Mouse (Mus musculus) testis, postnatal 10 days (tissue): ENCODE measurements around the gene Thy1.

Experiments used
- DNase-seq: peaks from one replicate; pipeline ENCODE4 v3.0.0; 2021; ENCODE audit warnings: low spot score

Gene Thy1

DNA sequence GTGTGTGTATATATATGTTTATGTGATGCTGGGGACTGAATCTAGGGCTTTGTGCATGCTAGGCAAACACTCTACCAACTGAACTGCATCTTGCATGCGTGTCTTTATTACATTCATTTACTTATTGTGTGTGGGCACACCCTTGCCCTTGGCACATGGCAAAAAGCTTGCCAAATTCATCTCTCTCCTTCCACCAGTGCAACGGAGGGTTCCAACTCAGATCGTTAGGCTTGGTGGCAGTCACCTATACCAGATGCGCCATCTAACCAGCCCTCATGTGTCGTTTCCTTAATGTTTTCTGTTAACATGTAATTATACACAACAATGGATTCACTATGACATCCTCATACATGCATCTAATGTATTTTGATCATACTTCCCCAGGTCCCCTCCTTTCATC is 39.1 kb downstream of the Thy1 start:
- no peak for DNase-seq

GRCm38 (mm10) chr9:44083392-44084121 is 40.4 kb downstream of the Thy1 start:
- peak; percentile 44 for DNase-seq

- DNase-seq, result no peak
These were observed 41.1 kb downstream of the Thy1 start for GRCm38 (mm10) chr9:44084236-44084635.

DNA sequence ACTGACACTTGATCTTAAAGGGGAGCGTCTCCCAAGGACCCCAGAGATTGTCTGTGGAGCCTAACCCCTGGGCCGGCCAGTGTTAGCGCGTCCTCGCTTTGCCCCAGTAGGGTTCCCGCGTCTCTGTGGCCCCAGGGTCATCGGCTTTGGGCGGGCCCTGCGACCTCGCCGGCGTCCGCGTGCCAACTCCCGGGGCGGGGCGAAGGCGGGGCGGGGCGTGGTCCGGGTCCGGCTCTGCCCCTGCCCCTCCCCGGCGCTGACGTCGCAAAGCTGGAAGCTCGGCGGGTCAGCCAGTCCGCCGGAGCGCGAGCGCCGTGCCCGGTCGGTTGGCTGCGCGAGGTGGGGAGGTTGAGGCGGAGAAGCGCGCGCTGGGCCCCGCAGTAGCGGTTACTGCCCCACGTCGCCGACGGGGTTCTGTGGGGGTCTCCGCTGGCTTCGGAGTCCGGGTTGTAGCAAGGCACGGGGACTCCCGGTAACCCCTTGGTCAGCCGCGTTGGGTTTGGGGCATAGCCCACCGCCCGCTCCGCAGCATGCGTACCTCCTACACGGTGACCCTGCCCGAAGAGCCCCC is 41.6 kb downstream of the Thy1 start:
- peak; percentile 98 for DNase-seq

DNA sequence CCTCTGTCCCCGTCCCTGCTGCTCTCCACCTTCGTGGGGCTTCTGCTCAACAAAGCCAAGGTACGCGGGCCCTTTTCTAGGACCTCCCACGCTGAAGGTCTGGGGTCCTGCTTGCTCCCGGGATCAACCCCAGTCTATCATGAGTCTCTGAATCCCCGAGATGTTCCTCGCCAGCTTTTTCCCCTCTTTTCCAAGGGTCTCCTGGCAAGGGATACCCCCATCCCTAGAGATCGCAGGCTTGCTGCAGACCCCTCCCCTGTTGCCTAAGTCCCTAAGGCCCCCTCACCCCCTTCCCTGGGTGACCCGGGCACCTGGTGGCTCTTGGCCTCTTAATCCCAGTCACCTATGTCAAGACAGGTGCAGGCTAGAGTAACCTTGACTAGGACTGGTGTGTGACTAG is 42.1 kb downstream of the Thy1 start:
- peak; percentile 39 for DNase-seq

DNA sequence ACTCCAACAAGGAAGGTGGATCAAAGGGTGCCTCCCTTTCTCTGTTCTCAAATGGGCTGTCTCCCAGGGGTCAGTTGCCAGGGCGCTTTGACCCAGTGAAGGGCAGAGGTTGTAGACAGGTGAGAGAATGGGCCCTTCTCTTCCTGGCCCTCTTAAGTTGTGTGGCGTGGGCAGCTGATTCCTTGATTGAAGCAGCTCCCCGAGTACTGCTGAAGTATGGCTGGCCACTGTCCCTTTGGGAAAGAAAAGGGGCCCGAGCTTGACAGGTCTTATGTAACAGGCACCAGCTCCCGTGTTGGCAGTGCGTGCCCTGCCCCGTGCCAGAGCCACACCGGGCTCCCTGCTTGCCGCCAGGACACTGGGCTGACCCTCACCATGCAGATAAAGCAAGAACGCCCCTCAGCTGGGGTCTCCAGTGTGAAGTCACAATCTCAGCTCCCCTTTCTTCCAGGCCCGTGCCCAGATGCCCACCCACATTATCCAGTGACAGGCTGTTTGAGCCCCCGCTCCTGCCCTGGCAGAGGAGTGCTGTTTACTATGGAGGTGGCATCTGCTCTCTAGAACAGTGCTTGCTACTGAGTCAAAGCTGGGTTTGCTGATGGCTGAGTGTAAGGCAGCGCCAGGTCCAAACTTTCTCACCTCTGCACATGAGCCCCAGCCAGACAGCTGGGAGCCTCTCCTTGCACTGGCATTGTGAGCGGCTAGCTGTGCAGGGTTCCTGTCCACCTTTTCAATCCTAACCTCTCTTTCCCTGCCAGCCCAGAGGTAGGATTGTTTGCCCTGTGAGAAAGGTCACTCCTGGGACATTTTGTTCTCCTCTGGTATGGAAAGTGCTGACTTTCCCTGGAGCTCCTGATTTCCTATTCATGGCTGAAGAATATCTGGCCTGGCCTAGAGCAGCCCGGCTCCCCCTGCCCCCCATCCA is 42.8 kb downstream of the Thy1 start:
- DNase-seq, result peak; percentile 39

DNA sequence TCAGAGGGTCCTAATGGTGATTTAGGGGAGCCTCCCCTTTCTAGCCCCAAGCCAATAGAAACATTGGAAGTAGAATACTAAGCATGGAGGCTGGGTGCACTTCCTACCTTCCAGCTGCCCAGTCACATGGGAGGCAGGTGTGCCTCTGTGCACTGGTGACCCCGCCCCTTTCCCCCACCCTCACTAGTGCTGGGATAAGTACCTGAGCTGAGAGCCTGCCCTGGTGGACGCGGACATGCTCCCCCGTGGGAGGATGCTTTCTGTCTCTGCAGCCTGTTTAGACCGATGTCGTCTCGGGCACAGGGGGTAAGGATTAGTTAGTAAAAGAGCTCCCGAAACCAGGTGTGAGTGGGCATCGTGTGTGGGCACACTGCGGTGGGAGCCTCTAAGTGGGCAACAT is 43.8 kb downstream of the Thy1 start:
- no peak for DNase-seq

DNA sequence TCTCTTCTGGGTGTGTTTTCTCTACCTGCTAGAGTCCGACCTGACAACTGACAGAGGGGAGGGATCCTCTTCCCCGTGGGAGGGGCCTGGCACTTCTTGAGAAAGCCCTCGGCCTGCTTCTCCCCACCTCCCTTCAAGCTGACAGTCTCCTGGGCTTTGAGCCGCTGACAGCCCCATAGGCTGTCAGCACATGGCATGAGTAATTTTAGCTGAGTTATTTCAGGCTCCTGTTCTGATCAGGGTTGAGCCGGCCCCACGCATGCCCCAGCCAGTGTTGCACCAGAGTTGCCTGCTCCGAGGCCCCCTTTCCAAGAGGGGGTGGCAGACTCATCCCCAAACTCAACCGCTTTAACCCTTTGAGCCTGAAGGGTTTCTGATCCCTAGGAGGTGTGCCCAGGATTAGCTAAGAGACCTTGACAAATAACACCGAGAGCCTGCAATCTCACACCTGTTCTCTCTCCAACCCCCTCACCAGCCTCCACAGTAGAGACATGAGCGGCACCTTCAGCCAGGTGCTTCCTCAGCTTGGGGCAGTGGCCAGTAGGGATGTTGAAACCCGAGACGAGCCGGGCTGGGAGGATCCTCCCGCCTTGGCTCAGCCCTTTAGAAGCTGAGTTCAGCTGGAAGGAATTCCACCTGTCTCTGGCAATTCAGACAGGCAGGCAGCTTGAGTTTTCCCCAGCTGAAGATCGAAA is 44.7 kb downstream of the Thy1 start:
- DNase-seq, result no peak

DNA sequence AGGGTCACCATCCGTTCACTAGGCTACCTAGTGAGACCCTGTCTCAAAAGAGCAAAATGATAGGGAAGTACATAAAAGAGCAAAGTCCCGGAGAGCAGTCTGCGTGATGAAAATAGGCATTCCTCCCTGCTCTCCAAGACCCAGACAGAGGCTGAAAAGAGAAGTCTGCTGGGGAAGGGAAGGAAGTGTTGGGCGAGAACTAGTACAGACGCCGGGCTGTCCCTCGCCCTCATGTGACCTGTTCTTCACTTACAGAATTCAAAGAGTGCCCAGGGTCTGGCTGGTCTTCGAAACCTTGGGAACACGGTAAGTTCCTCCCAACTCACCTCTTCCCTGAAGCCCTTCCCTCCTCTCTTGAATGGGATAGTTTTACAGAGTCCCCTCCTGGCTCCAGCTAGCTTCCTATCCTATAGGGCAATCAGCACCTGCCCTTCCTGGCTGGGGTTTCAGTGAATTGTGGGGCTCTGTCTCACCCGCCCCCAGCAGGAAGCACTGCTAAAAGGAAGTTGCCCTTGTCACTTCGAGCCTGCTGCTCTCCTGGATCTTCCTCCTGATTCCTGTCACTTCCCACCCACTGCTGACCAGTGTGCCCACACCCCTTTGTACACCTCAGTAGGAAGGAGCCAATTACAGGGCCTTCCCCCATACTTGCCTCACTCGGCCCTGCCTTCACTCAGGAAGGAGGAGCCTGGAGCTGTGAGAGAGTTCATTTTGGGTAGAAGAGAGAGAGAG is 45.9 kb downstream of the Thy1 start:
- no peak for DNase-seq

GRCm38 (mm10) chr9:44093612-44094503 is 50.7 kb downstream of the Thy1 start:
- DNase-seq, result peak; percentile 87

DNA sequence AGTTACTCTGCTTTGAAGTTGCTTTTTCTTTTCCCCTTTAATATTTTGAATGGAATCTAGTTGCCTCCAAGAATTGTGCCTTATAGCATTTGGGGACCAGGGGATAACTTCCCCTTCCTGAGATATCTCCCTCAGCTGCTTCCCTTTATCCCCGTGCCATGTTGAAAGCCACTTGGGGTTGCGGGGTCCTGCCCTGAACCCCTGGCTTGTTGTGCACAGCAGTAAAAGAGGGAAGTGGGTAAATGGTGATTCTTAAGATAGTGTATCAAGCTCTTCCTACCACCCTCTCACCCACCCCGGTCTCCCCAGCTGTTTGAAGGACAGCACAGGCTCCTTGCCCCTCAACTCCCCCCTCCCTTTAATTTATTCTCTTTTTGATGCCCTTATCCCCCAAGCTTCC is 51.6 kb downstream of the Thy1 start:
- DNase-seq, result no peak

- DNase-seq, result no peak
These were observed 52.6 kb downstream of the Thy1 start for GRCm38 (mm10) chr9:44095781-44096180.

DNA sequence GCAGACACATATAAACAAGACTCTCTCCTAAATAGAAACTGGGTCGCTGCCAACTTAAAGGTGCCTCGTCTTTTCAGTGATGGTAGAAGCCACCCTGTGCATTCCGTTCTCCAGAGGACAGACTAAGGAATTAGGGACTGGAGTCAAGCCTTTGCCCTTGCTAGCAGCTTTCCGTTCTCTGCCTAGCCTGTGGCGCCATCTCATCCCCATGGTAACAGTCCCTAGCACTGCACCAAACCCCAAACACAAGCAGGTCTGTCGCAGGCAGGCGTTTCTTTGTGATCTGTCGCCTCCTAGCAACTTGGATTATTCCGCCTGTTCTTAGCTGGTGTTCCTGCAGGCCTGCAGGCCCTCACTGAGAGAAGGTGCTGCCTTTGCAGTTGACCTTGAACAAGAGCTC is 53.4 kb downstream of the Thy1 start:
- DNase-seq, result no peak
